Mouse (Mus musculus): ENCODE measurements around the gene Ccdc149.

DNA sequence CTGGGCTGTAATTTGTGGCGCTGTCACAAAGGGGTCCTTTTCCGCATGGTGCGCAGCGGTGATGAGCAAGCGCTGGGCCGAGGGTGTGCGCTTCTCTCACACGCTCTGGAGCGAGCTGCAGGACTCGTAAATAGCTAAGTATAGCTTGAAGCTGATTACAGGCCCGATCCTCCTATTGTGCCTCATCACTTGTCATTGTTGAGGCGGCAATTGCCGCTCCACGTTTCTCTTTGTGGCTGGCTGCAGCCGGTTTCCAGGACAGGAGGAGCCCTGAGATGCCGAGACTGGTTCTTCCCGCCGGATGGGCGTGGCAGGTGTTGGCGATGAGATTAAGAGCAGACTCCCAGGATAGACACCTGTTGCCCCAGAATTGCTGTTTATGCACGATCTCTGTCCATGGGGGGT is 44.8 kb upstream of the Ccdc149 start:
- no peak for TF ChIP-seq CTCF (IDR thresholded peaks at IDR 0.05)
- TF ChIP-seq POLR2A (IDR thresholded peaks at IDR 0.05; ENCODE audit: insufficient read depth, low read depth, low read length): no peak

Data from heart, adult 2 months (tissue).